Comparison of ENCODE assay signal across 29 mouse cellular contexts in the genomic region with DNA sequence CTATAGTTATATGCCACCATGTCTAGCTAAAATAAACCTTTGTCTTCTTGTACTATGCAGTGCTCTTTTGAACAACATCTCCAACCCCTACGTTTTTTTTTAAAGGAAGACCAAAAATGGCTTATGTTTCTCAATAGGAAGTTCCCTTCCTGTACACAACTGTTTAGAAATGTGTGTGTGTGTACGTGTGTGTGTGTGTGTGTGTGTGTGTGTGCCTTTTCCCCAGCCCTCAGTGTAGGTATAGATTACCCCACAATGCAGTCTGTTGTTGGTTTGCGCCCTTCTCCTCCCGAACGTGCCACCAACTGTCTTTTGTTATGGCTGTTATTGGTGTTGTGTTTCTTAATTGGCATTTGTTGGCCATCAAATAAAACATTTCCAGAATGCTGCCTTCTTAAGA. TPM values are rescaled to one million over a fixed set of nuclear protein-coding genes. Genes with fewer than 3 reads are reported as not detected.
DNase-seq lines count a peak whose midpoint lies in the region; ATAC-seq and TF ChIP-seq lines count a peak whose summit lies in the region.
"Had no signal": no experiment of that assay in that cellular context is flagged by ENCODE, and none has a peak within 500 bp of the region (broad histone marks: within the 10 kb centered on the region; RNA-seq: fewer than 3 reads in every experiment).

No protein-coding gene starts in this region.

- no peak overlapping the region for H3K4me3 ChIP-seq in bone marrow macrophage, adult 2 months (ENCODE audit: insufficient read depth, low read length)
- no peak overlapping the region for H3K4me3 ChIP-seq in macrophage (ENCODE audit: inconsistent target)
- no peak overlapping the region for H3K4me3 ChIP-seq in neural tube, embryonic 15.5 days (replicated peaks)
- H3K4me3 ChIP-seq: embryonic facial prominence, embryonic 12.5 days; embryonic facial prominence, embryonic 15.5 days; forebrain, embryonic 12.5 days; heart, embryonic 12.5 days; heart, embryonic 15.5 days; hindbrain, embryonic 10.5 days; hindbrain, embryonic 13.5 days had no signal

- no peak overlapping the region for H3K4me2 ChIP-seq in neural tube, embryonic 15.5 days
- H3K4me2 ChIP-seq: embryonic facial prominence, embryonic 12.5 days; embryonic facial prominence, embryonic 15.5 days; forebrain, embryonic 12.5 days; heart, embryonic 12.5 days; heart, embryonic 15.5 days; hindbrain, embryonic 13.5 days had no signal

- TF ChIP-seq POLR2A in bone marrow macrophage, adult 2 months (IDR thresholded peaks at IDR 0.05; ENCODE audit: borderline replicate concordance, low read depth, low read length) = no peak

- H3K27me3 ChIP-seq in neural tube, embryonic 15.5 days (replicated peaks) = no peaks in the 10 kb centered on the region
- H3K27me3 ChIP-seq: embryonic facial prominence, embryonic 12.5 days; embryonic facial prominence, embryonic 15.5 days; forebrain, embryonic 12.5 days; heart, embryonic 12.5 days; heart, embryonic 15.5 days; hindbrain, embryonic 13.5 days had no signal

- no peaks in the 10 kb centered on the region for H3K79me2 ChIP-seq in macrophage (ENCODE audit: inconsistent target)

- peak; percentile 74 for DNase-seq in 416B (ENCODE audit: low read depth)
- no peak for DNase-seq in gastrocnemius, postnatal 25 days
- DNase-seq in ovary, adult 18-20 months (ENCODE audit: low spot score) = no peak
- DNase-seq: adrenal gland, adult 2 months; adrenal gland, postnatal 14 days; cerebellum, adult 18-20 months; cerebellum, adult 9-10 months; cerebellum, postnatal 14 days; gastrocnemius, postnatal 10 days; heart, adult 18-20 months; heart, postnatal 10 days; heart, postnatal 36 days had no signal

- no peaks in the 10 kb centered on the region for H3K9me3 ChIP-seq in neural tube, embryonic 15.5 days (replicated peaks)
- H3K9me3 ChIP-seq: embryonic facial prominence, embryonic 12.5 days; embryonic facial prominence, embryonic 15.5 days; forebrain, embryonic 12.5 days; heart, embryonic 12.5 days; heart, embryonic 15.5 days; hindbrain, embryonic 10.5 days had no signal

- ATAC-seq in neutrophil, adult 5-6 weeks (ENCODE audit: extremely low read depth, insufficient number of reproducible peaks, low FRiP score, poor library complexity, severe bottlenecking) = peak; percentile 64
- ATAC-seq in neural tube, embryonic 15.5 days (ENCODE audit: low FRiP score) = no peak
- ATAC-seq: CD4-positive, CD25-positive, alpha-beta regulatory T cell, adult 4 months; forebrain, embryonic 16.5 days; hindbrain, embryonic 16.5 days; inflammation-experienced regulatory T-cells, adult 6 months had no signal

- H3K4me1 ChIP-seq in bone marrow macrophage, adult 2 months (ENCODE audit: control insufficient read depth, insufficient read depth, low read length) = peaks cover 60% of the 10 kb centered on the region
- peaks cover 5% of the 10 kb centered on the region; the same call in 1 of the 2 replicates for H3K4me1 ChIP-seq in neural tube, embryonic 15.5 days
- H3K4me1 ChIP-seq: embryonic facial prominence, embryonic 12.5 days; embryonic facial prominence, embryonic 15.5 days; hindbrain, embryonic 13.5 days had no signal

- H3K27ac ChIP-seq in bone marrow macrophage, adult 2 months (ENCODE audit: insufficient read depth, low read depth, low read length) = peak overlapping the region; percentile 54; the same call in 1 of the 2 replicates
- peak overlapping the region; percentile 13; the same call in 1 of the 2 replicates for H3K27ac ChIP-seq in macrophage
- no peak overlapping the region for H3K27ac ChIP-seq in neural tube, embryonic 15.5 days (replicated peaks)
- H3K27ac ChIP-seq: embryonic facial prominence, embryonic 12.5 days; embryonic facial prominence, embryonic 15.5 days; forebrain, embryonic 12.5 days; heart, embryonic 15.5 days; hindbrain, embryonic 10.5 days; hindbrain, embryonic 13.5 days had no signal

- TF ChIP-seq CTCF in bone marrow macrophage, adult 2 months (IDR thresholded peaks at IDR 0.05; ENCODE audit: low read depth, low read length) = no peak

- WGBS in macrophage (ENCODE audit: missing documents) = 63% methylated on average over 3 of the region's 5 CpGs
- WGBS in neural tube, embryonic 15.5 days = 75% methylated on average over 5 of the region's 5 CpGs

- H3K9ac ChIP-seq in neural tube, embryonic 15.5 days (replicated peaks) = no peak overlapping the region
- H3K9ac ChIP-seq: embryonic facial prominence, embryonic 12.5 days; embryonic facial prominence, embryonic 15.5 days; forebrain, embryonic 12.5 days; heart, embryonic 12.5 days; heart, embryonic 15.5 days; hindbrain, embryonic 13.5 days had no signal

- no peaks in the 10 kb centered on the region for H3K36me3 ChIP-seq in macrophage (ENCODE audit: inconsistent target)
- no peaks in the 10 kb centered on the region for H3K36me3 ChIP-seq in neural tube, embryonic 15.5 days
- H3K36me3 ChIP-seq: embryonic facial prominence, embryonic 12.5 days; embryonic facial prominence, embryonic 15.5 days; forebrain, embryonic 12.5 days; heart, embryonic 12.5 days; heart, embryonic 15.5 days; hindbrain, embryonic 10.5 days; hindbrain, embryonic 13.5 days had no signal

RNA-seq across cellular contexts. Expression of a gene that starts 5.5 kb away (rescaled TPM):
- 133 and 157 TPM in 2 replicates for polyA plus RNA-seq in bone marrow macrophage, adult 2 months (2012; ENCODE audit: insufficient read depth, insufficient read length, missing spikeins)
- 100 to 1,000 TPM in 24 of 26 experiments, 10 to 100 TPM in 2; 73.1 to 423 (median 185) TPM for total RNA-seq in macrophage (2018; cell fraction: chromatin; rRNA removed)
- 100 to 1,000 TPM in 10 of 26 experiments, 10 to 100 TPM in 16; 73.7 to 137 (median 94.2) TPM for total RNA-seq in macrophage (2018; cell fraction: cytosol; rRNA removed)
- 100 to 1,000 TPM in 12 of 26 experiments, 10 to 100 TPM in 14; 61.9 to 259 (median 96.0) TPM for total RNA-seq in macrophage (2018; cell fraction: nucleus; rRNA removed)
- polyA plus RNA-seq in macrophage (2018) = 110 to 146 TPM (median 123 TPM) in 3 replicates
- total RNA-seq in neutrophil, adult 5-6 weeks (2017) = 328 and 343 TPM in 2 replicates
- polyA plus RNA-seq in neural tube, embryonic 15.5 days (2015; fragmentation: Nextera tagmentation; extraction: Ambion mirVana) = 79.1 and 79.4 TPM in 2 replicates
- 10 to 100 TPM; 82.3 to 98.8 TPM for total RNA-seq in gastrocnemius, postnatal 25 days (2021)

RNA-seq across cellular contexts. Expression of a gene that starts 26.8 kb away (rescaled TPM):
- 0.34 TPM in 1 of 2 replicates, not detected in the other for polyA plus RNA-seq in bone marrow macrophage, adult 2 months (2012; ENCODE audit: insufficient read depth, insufficient read length, missing spikeins)
- total RNA-seq in macrophage (2018; cell fraction: chromatin; rRNA removed) = 1 to 10 TPM in 1 of 26 experiments, under 1 TPM in 5, not detected in 20; 0.49 to 1.1 (median 0.75) TPM
- not detected for total RNA-seq in macrophage (2018; cell fraction: cytosol; rRNA removed)
- total RNA-seq in macrophage (2018; cell fraction: nucleus; rRNA removed) = under 1 TPM in 3 of 26 experiments, not detected in 23; 0.35 to 0.66 (median 0.48) TPM
- polyA plus RNA-seq in macrophage (2018) = 0.15 TPM in 1 of 3 replicates, not detected in the others
- 2.9 and 4.0 TPM in 2 replicates for total RNA-seq in neutrophil, adult 5-6 weeks (2017)
- 1.3 and 1.7 TPM in 2 replicates for polyA plus RNA-seq in neural tube, embryonic 15.5 days (2015; fragmentation: Nextera tagmentation; extraction: Ambion mirVana)
- total RNA-seq in gastrocnemius, postnatal 25 days (2021) = under 1 TPM in 1 of 2 experiments, not detected in 1; 0.21 TPM
- total RNA-seq: gastrocnemius, adult 18-20 months; gastrocnemius, postnatal 10 days; heart, adult 18-20 months; heart, postnatal 36 days; MEL had no signal
- polyA plus RNA-seq: adrenal gland, adult 2 months; CD4-positive, CD25-positive, alpha-beta regulatory T cell, adult 4 months; forebrain, embryonic 12.5 days; hindbrain, embryonic 10.5 days; inflammation-experienced regulatory T-cells, adult 6 months had no signal
